Mouse (Mus musculus): ENCODE results near the gene Mei4.

- TF ChIP-seq MYOG (IDR thresholded peaks at IDR 0.05; ENCODE audit: control insufficient read depth, extremely low read depth, insufficient read length) = no peak
- TF ChIP-seq CTCF (IDR thresholded peaks at IDR 0.05; ENCODE audit: control insufficient read depth, insufficient read depth, insufficient read length) = no peak
- TF ChIP-seq MAX (IDR thresholded peaks at IDR 0.05) = no peak
These were observed 93.4 kb downstream of the Mei4 start for GRCm38 (mm10) chr9:81956858-81957257.

All from C2C12 (cell line).